Mouse (Mus musculus) heart, postnatal 0 days (tissue): ENCODE data around the gene Slc6a15. TPM values are rescaled to one million over a fixed set of nuclear protein-coding genes. Genes with fewer than 3 reads are reported as not detected.

ENCODE experiments used
- ATAC-seq: fragments of 200-750 bp; cut with Nextera tagmentation; 2 replicates; pipeline ENCODE4 v1.8.0; 2017; ENCODE audit warnings: low read depth, moderate number of reproducible peaks, moderate library complexity; ENCODE audit not compliant: insufficient read depth
- DNase-seq: peaks from one replicate; pipeline ENCODE4 v3.0.0-alpha.2; 2016; ENCODE audit warnings: low spot score
- H3K27ac ChIP-seq: fragments of 300-500 bp; sonication (generic); 2 replicates; pipeline ENCODE4 v1.5.1; 2014; ENCODE audit warnings: low read depth, mild to moderate bottlenecking
- H3K27me3 ChIP-seq: fragments of 300-500 bp; sonication (generic); 2 replicates; pipeline ENCODE4 v1.6.1; 2014; ENCODE audit warnings: low read length, mixed read lengths; ENCODE audit not compliant: control insufficient read depth, insufficient read depth
- H3K36me3 ChIP-seq: fragments of 300-500 bp; sonication (generic); replicated peaks from 2 replicates; pipeline ENCODE4 v1.6.1; 2014; ENCODE audit warnings: low read length, mixed read lengths; ENCODE audit not compliant: control insufficient read depth, insufficient read depth
- H3K4me1 ChIP-seq: fragments of 300-500 bp; sonication (generic); 2 replicates; pipeline ENCODE4 v1.6.1; 2014; ENCODE audit warnings: antibody characterized with exemption; ENCODE audit not compliant: control insufficient read depth, insufficient read depth
- H3K4me2 ChIP-seq: fragments of 300-500 bp; sonication (generic); 2 replicates; pipeline ENCODE4 v1.6.1; 2014; ENCODE audit warnings: low read depth, mild to moderate bottlenecking, low read length, moderate library complexity
- H3K4me3 ChIP-seq: fragments of 300-500 bp; sonication (generic); 2 replicates; pipeline ENCODE4 v1.5.1; 2014; ENCODE audit warnings: low read depth, low read length
- H3K9ac ChIP-seq: fragments of 300-500 bp; sonication (generic); replicated peaks from 2 replicates; pipeline ENCODE4 v1.6.1; 2014; ENCODE audit warnings: low read depth, low read length, mixed read lengths
- H3K9me3 ChIP-seq: fragments of 300-500 bp; sonication (generic); replicated peaks from 2 replicates; pipeline ENCODE4 v1.6.1; 2016; ENCODE audit warnings: low read length; ENCODE audit not compliant: control insufficient read depth
- CTCF ChIP-seq: IDR thresholded peaks from 2 replicates; pipeline ENCODE4 v1.5.1; 2016; ENCODE audit warnings: antibody characterized with exemption, control low read depth, low read depth
- EP300 ChIP-seq: IDR thresholded peaks from 2 replicates; pipeline ENCODE4 v1.6.1; 2016; ENCODE audit warnings: antibody characterized with exemption, low read depth
- WGBS: fragments of 180-500 bp; shearing (Covaris S2); extraction: QIAGEN DNeasy Blood & Tissue Kit; methylation state at CpG from one replicate; pipeline ENCODE4 v1.1.7; 2014; 5-methylcytosine and 5-hydroxymethylcytosine counted together
- polyA plus RNA-seq: library from polyadenylated mRNA; unstranded; fragments of >200 nt; fragmentation: Nextera tagmentation; extraction: Ambion mirVana; gene quantifications from 2 replicates; pipeline ENCODE4 v1.2.1, GENCODE M21; 2015
- total RNA-seq: library from RNA; depleted of rRNA; stranded (reverse); fragments of >200 nt; gene quantifications from 2 replicates; pipeline ENCODE4 v1.2.3, GENCODE M21; 2014; ENCODE audit warnings: low replicate concordance; rRNA removed

Gene Slc6a15
- total RNA-seq (not detected in 2 replicates), polyA plus RNA-seq (0.10 and 0.14 TPM in 2 replicates)

GRCm38 (mm10) chr10:103367371-103368295, at the start of gene Slc6a15:
Slc6a15 (plus strand) TSS chr10:103367783.
- TF ChIP-seq EP300 (no peak), CTCF (no peak)
- DNase-seq (peak; percentile 5), ATAC-seq (peak; percentile 49)
- H3K4me2 ChIP-seq, result peak within 1 kb of the TSS; percentile 86
- no peak within 1 kb of the TSS for H3K27ac ChIP-seq
- under 1% methylated on average over 43 of the region's 43 CpGs for WGBS
- H3K4me1 ChIP-seq, result no peaks in the 10 kb centered on the region; the same call in 1 of the 2 replicates
- H3K9ac ChIP-seq, result 0 out of 2 replicates have a peak within 1 kb of the TSS, but pooled peaks have one; percentile 32
- peaks cover 10% of the 10 kb centered on the region; the same call in 1 of the 2 replicates for H3K27me3 ChIP-seq
- H3K36me3 ChIP-seq, result no peaks in the 10 kb centered on the region
- H3K9me3 ChIP-seq, result no peaks in the 10 kb centered on the region
- H3K4me3 ChIP-seq, result peak within 1 kb of the TSS; percentile 57

DNA sequence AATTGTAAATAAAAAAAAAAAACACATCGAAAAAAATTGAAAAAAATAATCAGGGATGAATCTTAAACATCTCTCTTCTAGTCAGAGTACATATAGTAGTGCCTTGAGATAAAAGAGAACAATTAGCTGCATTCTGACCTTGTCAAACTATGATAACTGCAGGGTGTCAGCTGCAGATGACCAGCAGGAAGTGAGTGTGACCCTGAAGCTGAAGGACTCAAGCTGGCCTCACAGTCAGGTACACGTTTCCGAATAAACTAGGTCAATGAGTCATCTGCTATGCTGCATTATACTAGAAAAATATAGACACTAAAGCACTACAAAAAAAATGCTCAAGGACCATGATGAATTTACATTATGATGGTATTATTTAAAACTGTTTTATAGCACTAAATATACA, 45.6 kb upstream of the Slc6a15 start:
- Histone ChIP-seq H3K27me3 (no peaks in the 10 kb centered on the region), H3K4me3 (no peak overlapping the region), H3K9ac (no peak overlapping the region), H3K4me1 (no peaks in the 10 kb centered on the region), H3K9me3 (no peaks in the 10 kb centered on the region), H3K27ac (no peak overlapping the region), H3K4me2 (no peak overlapping the region), H3K36me3 (no peaks in the 10 kb centered on the region)
- no peak for ATAC-seq
- 50% methylated on average over 3 of the region's 3 CpGs for WGBS
- TF ChIP-seq CTCF (no peak), EP300 (no peak)
- DNase-seq, result no peak

DNA sequence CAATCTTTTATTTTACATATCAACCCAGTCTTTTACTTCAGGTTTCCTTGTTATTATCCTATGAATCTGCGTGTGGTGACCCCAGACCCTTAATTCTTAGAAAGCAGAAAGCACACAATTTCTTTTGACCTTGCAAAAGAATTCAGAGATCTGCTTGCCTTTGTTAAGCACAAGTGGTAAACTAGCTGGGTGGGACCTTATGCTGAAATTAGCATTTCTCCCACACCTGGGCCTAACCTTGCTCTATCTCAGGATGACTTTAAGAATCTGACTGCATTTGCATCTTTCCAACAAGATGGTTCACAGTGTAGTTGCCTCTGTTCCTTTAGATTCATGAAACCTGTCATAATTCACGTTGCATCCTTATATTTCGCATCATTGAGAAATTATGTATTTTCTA, 44.2 kb upstream of the Slc6a15 start:
- H3K27ac ChIP-seq, result no peak overlapping the region
- H3K9me3 ChIP-seq, result no peaks in the 10 kb centered on the region
- WGBS, result 65% methylated on average over 3 of the region's 3 CpGs
- no peaks in the 10 kb centered on the region for H3K4me1 ChIP-seq
- H3K4me3 ChIP-seq, result no peak overlapping the region
- ATAC-seq, result no peak
- TF ChIP-seq EP300 (no peak), CTCF (no peak)
- H3K36me3 ChIP-seq, result no peaks in the 10 kb centered on the region
- DNase-seq, result no peak
- H3K27me3 ChIP-seq, result no peaks in the 10 kb centered on the region
- no peak overlapping the region for H3K9ac ChIP-seq
- no peak overlapping the region for H3K4me2 ChIP-seq

DNA sequence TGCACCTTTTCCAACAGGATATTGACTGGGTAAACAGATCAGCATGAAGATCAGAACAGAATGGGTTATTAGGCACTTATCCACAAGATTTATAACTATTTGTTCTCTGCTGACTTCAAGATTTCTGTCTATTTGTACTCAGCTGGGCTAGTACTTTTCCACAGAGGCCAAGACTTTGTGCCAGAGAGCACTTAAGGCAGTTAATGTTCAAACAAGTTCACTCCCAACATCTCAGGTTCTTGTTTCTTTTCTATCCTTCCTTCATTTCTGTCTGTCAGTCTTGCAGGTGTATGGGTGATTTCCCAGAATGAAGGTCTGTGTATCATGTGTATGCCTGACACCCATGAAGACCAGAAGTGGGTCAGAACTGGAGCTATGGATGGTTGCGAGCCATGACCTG, 33.3 kb upstream of the Slc6a15 start:
- no peaks in the 10 kb centered on the region for H3K27me3 ChIP-seq
- H3K27ac ChIP-seq, result no peak overlapping the region
- H3K9ac ChIP-seq, result no peak overlapping the region
- no peak for TF ChIP-seq CTCF
- TF ChIP-seq EP300, result no peak
- no peak for ATAC-seq
- 80% methylated on average over 1 of the region's 1 CpGs for WGBS
- no peak overlapping the region for H3K4me3 ChIP-seq
- no peaks in the 10 kb centered on the region for H3K36me3 ChIP-seq
- DNase-seq, result no peak
- no peak overlapping the region for H3K4me2 ChIP-seq
- no peaks in the 10 kb centered on the region for H3K4me1 ChIP-seq
- H3K9me3 ChIP-seq, result no peaks in the 10 kb centered on the region

DNA sequence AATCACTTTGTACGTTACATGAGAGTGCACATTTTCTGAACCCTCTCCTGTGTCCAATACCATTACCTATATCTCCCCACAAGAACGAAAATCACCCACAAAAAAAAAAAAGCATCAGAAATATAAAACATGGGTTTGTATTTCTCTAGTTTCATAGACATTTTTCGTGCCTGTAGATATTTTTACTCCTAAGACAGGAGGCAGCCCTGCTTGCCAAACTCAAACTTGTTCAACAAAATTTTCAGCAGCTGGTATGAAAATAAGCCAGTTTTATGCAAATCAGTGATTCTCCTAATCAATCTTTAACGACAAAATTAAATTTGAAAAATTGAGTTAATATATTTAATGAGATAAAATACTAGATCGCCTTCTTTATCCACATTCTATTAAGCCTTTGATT, 27.7 kb upstream of the Slc6a15 start:
- DNase-seq (no peak), ATAC-seq (no peak)
- H3K9ac ChIP-seq, result no peak overlapping the region
- no peak overlapping the region for H3K4me2 ChIP-seq
- no peak for TF ChIP-seq CTCF
- no peak for TF ChIP-seq EP300
- 68% methylated on average over 5 of the region's 5 CpGs for WGBS
- no peak overlapping the region for H3K27ac ChIP-seq
- no peaks in the 10 kb centered on the region for H3K9me3 ChIP-seq
- H3K4me1 ChIP-seq, result no peaks in the 10 kb centered on the region
- H3K4me3 ChIP-seq, result no peak overlapping the region
- no peaks in the 10 kb centered on the region for H3K27me3 ChIP-seq
- no peaks in the 10 kb centered on the region for H3K36me3 ChIP-seq
